Mouse (Mus musculus) ovary, adult 18-20 months (tissue): ENCODE measurements at regions not wholly inside any gene's neighbourhood (a gene's known extent, or its start where the extent isn't known, plus 50 kb on each side); places are given as distances from the start of the nearest gene placed in this dataset.

ENCODE experiments used
- DNase-seq: peaks from one replicate; pipeline ENCODE4 v3.0.0; 2022; ENCODE audit warnings: low spot score, mixed read lengths

- no peak for DNase-seq
Measured at GRCm38 (mm10) chr13:75652966-75653365, 53.6 kb upstream of the Ell2 start.
